Mouse (Mus musculus): Measurements from ENCODE around the gene Ift88.

DNA sequence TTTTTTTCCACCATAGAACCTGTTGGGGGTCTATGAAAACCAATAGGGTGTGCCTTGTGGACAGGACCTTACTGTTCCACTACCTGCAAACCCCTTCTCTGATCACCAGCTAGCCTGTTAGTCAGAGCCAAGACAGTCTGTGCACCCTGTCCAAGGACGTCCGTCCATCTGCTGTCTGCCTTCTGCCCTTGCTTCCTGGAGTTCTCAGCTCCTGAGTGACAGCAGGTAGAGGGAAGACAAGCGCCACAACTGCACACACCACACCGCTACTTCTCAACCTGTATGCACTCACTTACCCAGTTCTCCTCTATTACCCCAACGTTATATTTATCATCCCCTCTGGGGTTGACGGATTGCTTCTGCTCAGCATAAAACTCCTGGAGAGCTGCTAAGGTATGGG, 141.8 kb downstream of the Ift88 start:
- TF ChIP-seq GATA1 (IDR thresholded peaks at IDR 0.05; ENCODE audit: low read length) (no peak), TAL1 (IDR thresholded peaks at IDR 0.05; ENCODE audit: low read length) (no peak)

Measured in erythroblast, embryonic 14.5 days (primary cell).